Mouse (Mus musculus) cerebellum, adult 2 months (tissue): ENCODE results near the gene Fchsd2.

Experiments
- CTCF ChIP-seq: fragments of 200-500 bp; IDR thresholded peaks from 2 replicates; pipeline ENCODE4 v1.5.1; 2011; ENCODE audit warnings: low read depth, mild to moderate bottlenecking, control low read depth, low read length, moderate library complexity, borderline replicate concordance; ENCODE audit not compliant: insufficient read depth
- POLR2A ChIP-seq: fragments of 200-500 bp; IDR thresholded peaks from 2 replicates; pipeline ENCODE4 v1.6.1; 2011; ENCODE audit warnings: low read length, control low read depth, borderline replicate concordance; ENCODE audit not compliant: insufficient read depth

- no peak for TF ChIP-seq CTCF
- no peak for TF ChIP-seq POLR2A
These were observed 165.8 kb downstream of the Fchsd2 start for GRCm38 (mm10) chr7:101258482-101258881.
